Mouse (Mus musculus) MEL (cell line): ENCODE measurements around the gene Sell. TPM values are rescaled to one million over a fixed set of nuclear protein-coding genes. Genes with fewer than 3 reads are reported as not detected.

ENCODE experiments used
- DNase-seq: peaks from one replicate; pipeline ENCODE4 v3.0.0; 2011; ENCODE audit warnings: low read depth, low spot score
- H3K27ac ChIP-seq: 2 replicates; pipeline ENCODE4 v1.5.1; 2012; ENCODE audit warnings: low read depth, mild to moderate bottlenecking, control low read depth, low read length, moderate library complexity; ENCODE audit not compliant: control insufficient read depth
- H3K27me3 ChIP-seq, 2 experiments: fragments of 150-350 bp in 1 of 2; sonication (generic) in 1 of 2; 2 replicates each; pipeline ENCODE4 v1.6.1; 2012; ENCODE audit warnings: low read length in 2 of 2, mild to moderate bottlenecking in 2 of 2, improper control_type of control experiment in 1 of 2, moderate library complexity in 1 of 2; ENCODE audit not compliant: insufficient read depth in 2 of 2, control insufficient read depth in 1 of 2
- H3K36me3 ChIP-seq, 2 experiments: 2 replicates each; pipeline ENCODE4 v1.6.1; 2012 to 2014; ENCODE audit warnings: low read length in 2 of 2, improper control_type of control experiment in 1 of 2, inconsistent platforms in 1 of 2, mild to moderate bottlenecking in 1 of 2; ENCODE audit not compliant: insufficient read depth in 2 of 2, control insufficient read depth in 1 of 2
- H3K4me1 ChIP-seq, 2 experiments: fragments of 150-350 bp in 1 of 2; sonication (generic) in 1 of 2; 2 replicates each; pipeline ENCODE4 v1.6.1; 2012; ENCODE audit warnings: low read length in 2 of 2, improper control_type of control experiment in 1 of 2, mild to moderate bottlenecking in 1 of 2; ENCODE audit not compliant: insufficient read depth in 2 of 2, control insufficient read depth in 1 of 2
- H3K4me3 ChIP-seq, 2 experiments: fragments of 150-350 bp in 1 of 2; sonication (generic) in 1 of 2; 2 replicates each; pipeline ENCODE4 v1.5.1; 2012; ENCODE audit warnings: low read depth in 2 of 2, low read length in 2 of 2, mild to moderate bottlenecking in 2 of 2, moderate library complexity in 2 of 2, control low read depth in 1 of 2, improper control_type of control experiment in 1 of 2; ENCODE audit not compliant: control insufficient read depth in 1 of 2, insufficient read depth in 1 of 2
- H3K79me2 ChIP-seq: 2 replicates; pipeline ENCODE4 v1.6.1; 2012; ENCODE audit warnings: mild to moderate bottlenecking, low read length, moderate library complexity; ENCODE audit not compliant: control insufficient read depth, poor library complexity, insufficient read depth
- H3K9ac ChIP-seq: 2 replicates; pipeline ENCODE4 v1.6.1; 2012; ENCODE audit warnings: low read depth, mild to moderate bottlenecking, control low read depth, low read length, moderate library complexity; ENCODE audit not compliant: control insufficient read depth, poor library complexity, severe bottlenecking
- H3K9me3 ChIP-seq: fragments of 150-350 bp; sonication (generic); replicated peaks from 2 replicates; pipeline ENCODE4 v1.6.1; 2012; ENCODE audit warnings: mild to moderate bottlenecking, low read length, improper control_type of control experiment, moderate library complexity; ENCODE audit not compliant: insufficient read depth
- BHLHE40 ChIP-seq: IDR thresholded peaks from 2 replicates; pipeline ENCODE4 v1.6.1; 2012; ENCODE audit warnings: low read depth, mild to moderate bottlenecking, inconsistent platforms, low read length, improper control_type of control experiment, borderline replicate concordance
- CTCF ChIP-seq, 3 experiments: IDR thresholded peaks in 2 of 3; conservative IDR thresholded peaks in 1 of 3; 2 replicates each; pipeline ENCODE4 v1.5.1; 2011 to 2012; ENCODE audit warnings: low read length in 3 of 3, low read depth in 2 of 3, mild to moderate bottlenecking in 2 of 3, improper control_type of control experiment in 1 of 3, inconsistent platforms in 1 of 3, mixed read lengths in 1 of 3, moderate library complexity in 1 of 3; ENCODE audit not compliant: control insufficient read depth in 1 of 3, insufficient read depth in 1 of 3, poor library complexity in 1 of 3, severe bottlenecking in 1 of 3
- ELF1 ChIP-seq: IDR thresholded peaks from 2 replicates; pipeline ENCODE4 v1.6.1; 2014; ENCODE audit warnings: low read depth, mild to moderate bottlenecking, inconsistent platforms, low read length, improper control_type of control experiment, moderate library complexity
- ETS1 ChIP-seq: IDR thresholded peaks from 2 replicates; pipeline ENCODE4 v1.6.1; 2012; ENCODE audit warnings: low read depth, mild to moderate bottlenecking, inconsistent platforms, low read length, improper control_type of control experiment, moderate library complexity
- GATA1 ChIP-seq: IDR thresholded peaks from 2 replicates; pipeline ENCODE4 v1.6.1; 2011; ENCODE audit warnings: low read depth, low read length, improper control_type of control experiment
- KAT2A ChIP-seq: conservative IDR thresholded peaks from 2 replicates; pipeline ENCODE4 v1.6.1; 2012; ENCODE audit warnings: low read depth, low read length, improper control_type of control experiment, inconsistent platforms
- MAFK ChIP-seq: IDR thresholded peaks from 2 replicates; pipeline ENCODE4 v1.6.1; 2011; ENCODE audit warnings: low read depth, mild to moderate bottlenecking, low read length, improper control_type of control experiment, borderline replicate concordance
- MAZ ChIP-seq: IDR thresholded peaks from 2 replicates; pipeline ENCODE4 v1.6.1; 2012; ENCODE audit warnings: low read depth, mild to moderate bottlenecking, inconsistent platforms, low read length, improper control_type of control experiment
- MEF2A ChIP-seq: IDR thresholded peaks from 2 replicates; pipeline ENCODE4 v1.6.1; 2014; ENCODE audit warnings: low read depth, mild to moderate bottlenecking, inconsistent platforms, low read length, improper control_type of control experiment; ENCODE audit not compliant: poor library complexity, insufficient replicate concordance, severe bottlenecking; ENCODE audit errors: extremely low read depth
- MXI1 ChIP-seq: IDR thresholded peaks from 2 replicates; pipeline ENCODE4 v1.6.1; 2011; ENCODE audit warnings: mild to moderate bottlenecking, low read depth, low read length, improper control_type of control experiment
- MYC ChIP-seq: IDR thresholded peaks from 2 replicates; pipeline ENCODE4 v1.6.1; 2011; ENCODE audit warnings: low read depth, mild to moderate bottlenecking, low read length, improper control_type of control experiment, moderate library complexity
- POLR2A ChIP-seq, 2 experiments: IDR thresholded peaks; 2 replicates each; pipeline ENCODE4 v1.6.1; 2011 to 2012; ENCODE audit warnings: low read length in 2 of 2, mild to moderate bottlenecking in 2 of 2, control low read depth in 1 of 2, improper control_type of control experiment in 1 of 2, low read depth in 1 of 2, moderate library complexity in 1 of 2; ENCODE audit not compliant: control insufficient read depth in 1 of 2, insufficient read depth in 1 of 2, poor library complexity in 1 of 2
- POLR2AphosphoS2 ChIP-seq: IDR thresholded peaks from 2 replicates; pipeline ENCODE4 v1.6.1; 2011; ENCODE audit warnings: low read length, improper control_type of control experiment
- POLR2AphosphoS5 ChIP-seq: IDR thresholded peaks from 2 replicates; pipeline ENCODE4 v1.6.1; 2012; ENCODE audit warnings: low read depth, borderline replicate concordance, mild to moderate bottlenecking, inconsistent platforms, low read length, moderate library complexity, mixed read lengths
- RAD21 ChIP-seq: IDR thresholded peaks from 2 replicates; pipeline ENCODE4 v1.6.1; 2011; ENCODE audit warnings: mild to moderate bottlenecking, low read depth, low read length, improper control_type of control experiment
- SMC3 ChIP-seq: IDR thresholded peaks from 2 replicates; pipeline ENCODE4 v1.6.1; 2011; ENCODE audit warnings: low read depth, low read length, improper control_type of control experiment
- TAL1 ChIP-seq: IDR thresholded peaks from 2 replicates; pipeline ENCODE4 v1.6.1; 2012; ENCODE audit warnings: mild to moderate bottlenecking, inconsistent platforms, low read length, moderate library complexity, mixed read lengths
- USF2 ChIP-seq, 2 experiments: IDR thresholded peaks; 2 replicates each; pipeline ENCODE4 v1.6.1; 2011 to 2012; ENCODE audit warnings: improper control_type of control experiment in 2 of 2, low read length in 2 of 2, borderline replicate concordance in 1 of 2, inconsistent platforms in 1 of 2, low read depth in 1 of 2, mild to moderate bottlenecking in 1 of 2; ENCODE audit not compliant: insufficient read depth in 1 of 2
- ZC3H11A ChIP-seq: IDR thresholded peaks from 2 replicates; pipeline ENCODE4 v1.6.1; 2012; ENCODE audit warnings: low read depth, mild to moderate bottlenecking, inconsistent platforms, low read length, improper control_type of control experiment
- ZKSCAN1 ChIP-seq: IDR thresholded peaks from 2 replicates; pipeline ENCODE4 v1.6.1; 2012; ENCODE audit warnings: low read depth, mild to moderate bottlenecking, inconsistent platforms, low read length, improper control_type of control experiment, moderate library complexity
- ZMIZ1 ChIP-seq: IDR thresholded peaks from 2 replicates; pipeline ENCODE4 v1.6.1; 2012; ENCODE audit warnings: low read depth, mild to moderate bottlenecking, inconsistent platforms, low read length, improper control_type of control experiment, moderate library complexity
- polyA plus RNA-seq, 2 experiments: library from polyadenylated mRNA; stranded (reverse) in 1 of 2; unstranded in 1 of 2; fragments of >175 nt in 1 of 2; fragments of >200 nt in 1 of 2; gene quantifications; 2 replicates each; pipeline versions ENCODE4 v1.2.1 to v1.2.4; 2012; ENCODE audit warnings: low replicate concordance in 2 of 2, low read depth in 1 of 2; ENCODE audit not compliant: insufficient read length in 2 of 2, insufficient read depth in 1 of 2, missing spikeins in 1 of 2
- total RNA-seq: library from RNA; depleted of rRNA; stranded (reverse); fragments of 300-350 nt; gene quantifications from 2 replicates; pipeline ENCODE4 v1.2.3, GENCODE M21; 2012

The Sell gene
- total and polyA plus RNA-seq, 3 experiments: 0.04 TPM; not detected in 2

DNA sequence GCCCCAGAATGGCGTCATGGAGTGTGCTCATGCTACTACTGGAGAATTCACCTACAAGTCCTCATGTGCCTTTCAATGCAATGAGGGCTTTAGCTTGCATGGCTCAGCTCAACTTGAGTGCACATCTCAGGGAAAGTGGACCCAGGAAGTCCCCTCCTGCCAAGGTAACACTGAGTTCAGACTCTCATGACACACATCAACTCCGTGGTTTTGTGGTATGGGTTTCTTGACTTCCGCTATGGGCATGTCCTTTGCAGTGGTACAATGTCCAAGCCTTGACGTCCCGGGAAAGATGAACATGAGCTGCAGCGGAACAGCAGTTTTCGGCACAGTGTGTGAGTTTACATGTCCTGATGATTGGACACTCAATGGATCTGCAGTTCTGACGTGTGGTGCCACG is 8.2 kb upstream of the Sell start:
- H3K4me3 ChIP-seq: no peak overlapping the region
- H3K27me3 ChIP-seq: peaks cover 0 to 6% of the 10 kb centered on the region in 2 experiments; a peak in 3 of 4 replicates
- H3K9ac ChIP-seq: no peak overlapping the region
- H3K36me3 ChIP-seq: no peaks in the 10 kb centered on the region
- no peaks in the 10 kb centered on the region for H3K4me1 ChIP-seq
- no peak overlapping the region for H3K27ac ChIP-seq
- no peaks in the 10 kb centered on the region for H3K9me3 ChIP-seq
- DNase-seq: no peak
- H3K79me2 ChIP-seq: no peaks in the 10 kb centered on the region
- TF ChIP-seq POLR2AphosphoS5 (no peak), POLR2AphosphoS2 (no peak), MAFK (no peak), TAL1 (no peak), ELF1 (no peak), MXI1 (no peak), MYC (no peak), MAZ (no peak), ZKSCAN1 (no peak), GATA1 (no peak), ZMIZ1 (no peak), POLR2A (IDR thresholded peaks at IDR 0.05; ENCODE audit: control insufficient read depth in 1 of 2, insufficient read depth in 1 of 2, low read depth in 1 of 2, low read length in 2 of 2, poor library complexity in 1 of 2) (no peak), MEF2A (no peak), USF2 (IDR thresholded peaks at IDR 0.05; ENCODE audit: borderline replicate concordance in 1 of 2, insufficient read depth in 1 of 2, low read depth in 1 of 2, low read length in 2 of 2) (no peak), BHLHE40 (no peak)

DNA sequence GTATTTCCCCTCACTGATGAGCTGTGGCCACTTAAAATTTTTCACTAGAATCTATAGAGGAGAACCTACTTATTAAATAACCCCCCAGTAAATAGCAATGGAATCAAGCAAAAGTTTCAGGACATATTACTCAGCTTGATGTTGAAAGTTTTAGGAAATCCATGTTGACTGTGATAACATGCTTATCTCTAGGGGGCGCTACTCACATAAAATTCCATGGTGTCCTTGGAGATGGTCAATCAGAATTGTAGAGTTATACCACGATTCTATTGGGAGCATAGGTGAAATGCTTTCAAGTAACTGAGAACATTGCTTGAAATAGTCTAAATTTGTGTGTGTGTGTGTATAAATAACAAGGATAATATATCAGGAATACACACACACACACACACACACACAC is 7.0 kb upstream of the Sell start:
- no peak for DNase-seq
- 0 out of 4 replicates have a peak, but pooled peaks cover 0 to 3% of the 10 kb centered on the region in 2 experiments for H3K4me1 ChIP-seq

More for the DNA sequence above, 7.0 kb upstream of the Sell start:
- H3K4me3 ChIP-seq: no peak overlapping the region
- peaks cover 0 to 5% of the 10 kb centered on the region in 2 experiments; a peak in 3 of 4 replicates for H3K27me3 ChIP-seq
- H3K9ac ChIP-seq: no peak overlapping the region
- H3K9me3 ChIP-seq: no peaks in the 10 kb centered on the region
- H3K27ac ChIP-seq: no peak overlapping the region
- TF ChIP-seq ELF1 (no peak), RAD21 (peak; percentile 32), KAT2A (no peak), SMC3 (peak; percentile 46), ETS1 (no peak), ZC3H11A (peak; percentile 24; the same call in 1 of the 2 replicates), CTCF (IDR thresholded peaks at IDR 0.05 in 2 of 3, conservative IDR thresholded peaks at IDR 0.05 in 1 of 3; ENCODE audit: control insufficient read depth in 1 of 3, insufficient read depth in 1 of 3, low read depth in 2 of 3, low read length in 3 of 3, poor library complexity in 1 of 3, severe bottlenecking in 1 of 3) (peak in 2 of 3 experiments; percentile 38 to 53; a peak in 2 of 6 replicates)
- no peaks in the 10 kb centered on the region for H3K36me3 ChIP-seq
- no peaks in the 10 kb centered on the region for H3K79me2 ChIP-seq
